Mouse (Mus musculus) heart, adult 10 weeks (tissue): ENCODE data around the gene Zfp61. TPM values are rescaled to one million over a fixed set of nuclear protein-coding genes. Genes with fewer than 3 reads are reported as not detected.

Experiments
- polyA plus RNA-seq: library from polyadenylated mRNA; stranded (reverse); fragments of 350-450 nt; fragmentation: Illumina TruSeq; extraction: RNeasy Lipid Tissue Mini Kit (QIAGEN cat#74804); gene quantifications from one replicate; pipeline ENCODE4 v1.2.3, GENCODE M21; 2014; ENCODE audit warnings: low read depth, low replicate concordance

Gene Zfp61
- polyA plus RNA-seq, result 3.4 TPM

DNA sequence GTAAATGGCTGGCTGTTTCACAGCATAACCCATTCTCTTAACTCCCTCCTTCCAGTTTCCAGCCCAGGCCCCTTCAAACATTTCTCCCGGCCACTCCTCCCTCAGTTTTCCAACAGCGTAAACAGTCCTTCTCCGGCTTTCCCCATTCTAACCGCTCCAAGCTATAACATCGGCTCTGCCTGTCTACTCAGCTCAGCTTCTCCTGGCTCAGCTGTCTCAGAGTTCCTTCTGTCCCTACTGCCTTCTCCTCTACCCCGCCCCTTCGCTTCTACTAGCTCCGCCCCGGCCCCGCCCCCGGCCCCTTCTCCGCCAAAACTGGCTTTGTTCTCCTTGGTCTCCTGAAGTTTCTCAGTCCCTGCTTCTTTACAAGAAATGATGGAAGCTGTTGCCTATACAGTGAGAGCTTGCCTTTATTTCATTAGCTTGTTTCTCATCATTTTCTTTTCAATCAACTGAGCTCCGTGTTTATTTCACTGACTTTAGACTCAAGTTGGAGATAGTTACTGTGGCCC is at the start of gene Zfp61:
TSS of gene Zfp61 (minus strand) at position 462 of the 512 bp plus-strand sequence.

DNA sequence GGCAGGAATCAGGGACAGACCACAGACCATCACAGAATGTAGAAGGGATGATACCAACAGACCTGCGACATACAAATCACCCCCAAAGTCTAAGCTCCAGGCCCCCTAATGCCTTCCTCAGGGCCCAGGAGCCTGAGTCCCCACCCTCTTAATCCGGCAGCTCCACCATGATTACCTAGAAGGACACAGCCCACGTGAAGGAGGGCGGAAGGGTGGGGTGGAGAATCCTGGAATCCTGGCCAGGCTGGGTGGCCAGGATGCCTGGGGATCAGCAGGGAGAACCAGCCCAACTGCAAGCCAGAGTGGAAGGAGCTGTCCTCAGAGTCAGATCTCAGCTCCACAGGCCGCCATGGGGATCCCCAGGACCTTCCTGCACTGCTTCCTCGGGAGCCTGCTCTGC is 47.9 kb upstream of the Zfp61 start, which contains the start of gene Lypd5:
TSS of gene Lypd5 (plus strand) at position 301 of the 400 bp plus-strand sequence.

DNA sequence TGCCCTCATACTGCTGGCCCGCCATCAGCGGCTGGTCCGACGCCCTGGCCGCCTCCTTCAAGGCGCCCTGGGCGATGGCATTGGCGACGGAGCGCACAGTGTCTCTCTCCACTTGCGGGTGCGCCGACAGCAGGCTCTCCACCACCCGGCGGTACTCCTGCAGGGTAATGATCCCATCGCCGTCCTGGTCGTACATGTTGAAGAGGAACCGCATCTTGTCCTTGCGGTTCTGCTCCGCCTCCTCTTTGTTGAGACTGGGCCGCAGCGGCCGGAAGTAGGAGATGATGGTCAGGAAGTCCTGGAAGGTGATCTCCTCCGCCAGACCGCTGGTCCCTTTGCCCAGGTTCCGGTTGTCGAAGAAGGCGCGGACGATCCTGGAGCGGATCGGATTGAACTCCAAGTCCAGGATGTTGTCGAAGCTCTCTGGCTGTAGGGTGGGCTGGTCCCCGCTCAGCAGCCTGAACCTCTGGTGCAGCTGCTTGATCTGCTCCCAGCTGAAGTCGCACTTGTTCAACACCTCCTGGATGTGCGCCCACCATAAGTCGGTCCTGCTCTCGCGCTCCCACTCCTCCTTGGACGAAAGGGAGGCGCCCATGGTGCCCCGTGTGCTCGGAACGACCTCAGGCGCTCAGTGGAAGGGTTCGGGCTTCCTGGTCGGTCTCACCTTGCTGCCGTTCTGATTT is 32.4 kb upstream of the Zfp61 start, which contains the start of gene Tescl:
TSS of gene Tescl (minus strand) at position 633 of the 683 bp plus-strand sequence.

DNA sequence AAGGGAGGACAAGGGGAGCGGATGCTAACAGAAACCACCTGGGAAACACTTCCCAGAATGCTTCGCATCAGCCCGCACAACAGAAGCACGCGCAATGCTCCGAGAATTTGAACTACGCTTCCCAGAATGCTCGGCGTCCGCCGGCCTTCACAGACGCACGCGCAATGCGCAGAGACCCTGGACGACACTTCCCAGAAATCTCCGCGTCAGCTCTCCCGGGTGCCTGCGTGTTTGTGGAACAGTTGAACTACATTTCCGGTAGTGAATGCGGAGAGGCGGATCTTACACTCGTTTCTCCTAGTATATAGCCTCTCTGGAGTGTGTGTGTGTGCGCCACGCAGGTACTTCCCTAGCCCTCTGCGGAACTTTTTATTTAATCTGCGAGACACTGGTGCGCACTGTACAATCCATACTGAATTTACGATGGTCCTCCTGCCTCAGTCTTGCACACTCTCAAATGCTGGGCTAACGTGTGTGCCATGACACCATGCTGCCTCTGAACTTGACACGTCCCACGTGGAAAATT is 15.6 kb upstream of the Zfp61 start, which contains the start of gene Zfp94:
TSS of gene Zfp94 (minus strand) at position 100 of the 526 bp plus-strand sequence.

DNA sequence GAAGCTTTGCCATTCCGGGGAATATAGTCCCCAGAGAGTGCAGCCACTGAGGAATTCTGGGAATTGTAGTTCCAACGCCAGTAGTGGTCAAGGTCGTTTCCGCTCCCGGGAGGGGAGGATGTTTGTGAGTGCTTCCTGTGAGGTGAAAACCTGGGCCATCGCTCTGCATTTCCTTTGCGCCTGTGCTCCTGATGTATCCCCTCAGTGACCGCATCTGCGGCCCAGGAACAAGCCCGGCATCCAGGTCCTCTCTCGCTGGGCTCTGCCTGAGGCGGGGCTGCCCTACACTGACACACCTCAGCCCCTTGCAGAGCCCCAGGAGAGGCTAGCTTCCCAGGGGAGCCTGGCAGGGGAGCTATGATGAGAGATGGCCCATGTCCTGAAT is 30.8 kb downstream of the Zfp61 start, which contains the start of gene Zfp93:
TSS of gene Zfp93 (plus strand) at position 133 of the 385 bp plus-strand sequence.

DNA sequence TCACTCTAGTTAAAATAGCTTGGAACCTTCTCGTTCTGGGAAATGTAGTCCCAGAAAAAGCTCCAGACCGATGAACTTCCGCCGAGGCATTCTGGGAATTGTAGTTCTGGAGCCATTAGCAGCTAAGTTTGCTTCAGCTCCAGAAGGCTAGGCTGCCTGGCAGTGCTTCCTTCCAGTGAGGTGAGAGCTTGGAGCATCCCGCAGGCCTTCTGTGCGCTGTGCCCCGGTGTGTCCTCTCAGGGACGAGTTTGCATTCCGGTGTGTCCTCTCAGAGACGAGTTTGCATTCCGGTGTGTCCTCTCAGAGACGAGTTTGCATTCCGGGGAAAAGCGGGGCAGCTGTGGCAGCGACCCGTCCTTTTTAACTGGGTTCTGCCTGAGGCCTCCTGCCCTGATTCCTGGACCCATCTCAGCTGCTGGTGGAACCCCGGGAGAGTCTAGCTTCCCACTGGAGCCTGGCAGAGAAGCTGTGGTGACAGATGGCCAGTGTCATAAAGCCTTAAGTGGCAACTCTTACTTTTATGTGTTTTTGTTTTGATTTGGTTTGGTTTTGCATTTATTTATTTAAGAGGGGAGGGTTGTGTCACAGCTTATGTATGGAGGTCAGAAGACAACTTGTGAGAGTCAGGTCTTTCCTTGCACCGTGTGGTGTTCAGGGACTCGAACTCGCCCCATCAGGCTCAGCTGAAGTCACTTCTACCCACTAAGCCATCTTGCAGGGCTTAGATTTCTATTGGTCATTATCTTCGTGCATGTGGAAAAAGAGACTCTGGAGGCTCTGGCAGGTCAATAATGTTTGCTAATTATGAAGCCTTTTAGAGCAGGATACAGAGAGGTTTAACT is 46.2 kb downstream of the Zfp61 start, which contains the start of gene Zfp108:
TSS of gene Zfp108 (plus strand) at position 162 of the 842 bp plus-strand sequence.

Other genes with a start within 250 kb of the Zfp61 start
- gene Vmn1r183, start 248.0 kb downstream of the Zfp61 start, polyA plus RNA-seq, result not detected
- gene Zfp180, start 219.3 kb downstream of the Zfp61 start, polyA plus RNA-seq, result 15.8 TPM
- gene Zfp112, start 188.9 kb downstream of the Zfp61 start, polyA plus RNA-seq, result 4.6 TPM
- 4.2 TPM for gene Zfp235, start 167.1 kb downstream of the Zfp61 start, polyA plus RNA-seq
- gene Zfp114, start 126.2 kb downstream of the Zfp61 start, polyA plus RNA-seq, result 0.13 TPM
- 4.3 TPM for gene Zfp111, start 89.8 kb downstream of the Zfp61 start, polyA plus RNA-seq
- 2.0 TPM for gene Zfp109, start 63.7 kb downstream of the Zfp61 start, polyA plus RNA-seq
- 2.1 TPM for gene Zfp108, start 46.4 kb downstream of the Zfp61 start, polyA plus RNA-seq
- 4.3 TPM for gene Zfp93, start 30.8 kb downstream of the Zfp61 start, polyA plus RNA-seq
- gene Zfp94, start 15.4 kb upstream of the Zfp61 start, polyA plus RNA-seq, result 3.9 TPM
- gene Tescl, start 32.7 kb upstream of the Zfp61 start, polyA plus RNA-seq, result not detected
- not detected for gene Lypd5, start 48.0 kb upstream of the Zfp61 start, polyA plus RNA-seq
- 0.47 TPM for gene Kcnn4, start 69.0 kb upstream of the Zfp61 start, polyA plus RNA-seq
- gene Smg9, start 98.4 kb upstream of the Zfp61 start, polyA plus RNA-seq, result 12.3 TPM
- gene Irgc1, start 151.1 kb upstream of the Zfp61 start, polyA plus RNA-seq, result not detected
- gene Plaur, start 161.3 kb upstream of the Zfp61 start, polyA plus RNA-seq, result 4.3 TPM
- 12.1 TPM for gene Cadm4, start 180.8 kb upstream of the Zfp61 start, polyA plus RNA-seq
- 12.5 TPM for gene Zfp428, start 205.8 kb upstream of the Zfp61 start, polyA plus RNA-seq
- not detected for gene AC161166.1, start 211.2 kb upstream of the Zfp61 start, polyA plus RNA-seq
- 12.9 TPM for gene Irgq, start 229.5 kb upstream of the Zfp61 start, polyA plus RNA-seq
- not detected for gene Pinlyp, start 244.9 kb upstream of the Zfp61 start, polyA plus RNA-seq
- 29.0 TPM for gene Xrcc1, start 245.1 kb upstream of the Zfp61 start, polyA plus RNA-seq